Mouse (Mus musculus): ENCODE measurements around the gene Ramac. TPM values are rescaled to one million over a fixed set of nuclear protein-coding genes. Genes with fewer than 3 reads are reported as not detected.
A peak's percentile ranks its signal among the peaks of the same experiment; 100 is the strongest.

The Ramac gene
- polyA plus RNA-seq, 2 experiments = 46.8 to 103 TPM

- Histone ChIP-seq H3K27me3 (ENCODE audit: control insufficient read depth, insufficient read depth, low read length) (no peaks in the 10 kb centered on the region), H3K9ac (ENCODE audit: low read depth, low read length, severe bottlenecking) (peak overlapping the region; percentile 78), H3K4me2 (replicated peaks; ENCODE audit: low read depth, low read length, severe bottlenecking) (peak overlapping the region; percentile 82), H3K27ac (replicated peaks; ENCODE audit: low read depth, low read length) (peak overlapping the region; percentile 97), H3K4me3 (replicated peaks; ENCODE audit: low read length) (peak overlapping the region; percentile 52), H3K4me1 (ENCODE audit: control insufficient read depth, insufficient read depth, low read length) (peaks cover 8% of the 10 kb centered on the region), H3K9me3 (ENCODE audit: control insufficient read depth, low read length) (no peaks in the 10 kb centered on the region), H3K36me3 (ENCODE audit: control insufficient read depth, insufficient read depth, low read length) (peaks cover 9% of the 10 kb centered on the region)
- TF ChIP-seq POLR2A (IDR thresholded peaks at IDR 0.05; ENCODE audit: borderline replicate concordance, extremely low read depth, insufficient read depth, insufficient read length) = no peak
- WGBS = 2% methylated on average over 5 of the region's 5 CpGs
- ATAC-seq (ENCODE audit: low FRiP score, low read depth) (no peak), DNase-seq (ENCODE audit: low spot score) (no peak)
These were observed 25.8 kb downstream of the Ramac start for GRCm38 (mm10) chr7:81788536-81788935.

DNA sequence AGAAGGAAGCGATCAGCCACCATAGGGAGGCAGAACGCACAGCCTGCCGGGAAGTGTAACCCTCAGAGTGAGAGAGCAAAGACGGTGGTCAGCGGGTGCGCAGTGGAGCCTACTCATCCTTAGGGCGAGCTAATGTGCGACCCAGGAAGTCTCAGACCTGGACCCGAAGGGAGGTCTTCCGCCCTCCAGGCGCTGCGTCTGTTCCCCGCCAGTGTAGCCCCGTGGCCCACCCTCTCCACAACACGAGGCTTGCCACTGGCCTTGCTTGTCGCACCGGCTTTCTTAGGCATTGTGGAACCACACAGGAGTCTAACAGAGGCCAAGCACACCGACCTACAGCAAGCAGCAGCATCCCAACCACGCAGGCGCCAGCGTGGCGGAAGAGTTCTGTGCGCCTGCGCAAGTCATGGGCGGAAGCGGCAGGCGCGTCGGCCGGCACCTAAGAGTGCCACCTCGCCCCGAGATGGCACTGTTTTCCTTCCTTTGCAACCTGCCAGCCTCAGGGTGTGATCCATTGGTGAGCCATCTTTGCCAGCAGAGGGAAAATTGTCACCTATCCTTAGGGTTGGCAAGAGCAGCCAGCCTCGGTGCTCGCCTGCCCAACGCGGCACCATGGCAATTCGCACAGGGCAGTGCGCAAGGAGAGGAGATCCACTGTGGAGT is 26.5 kb downstream of the Ramac start, which contains the start of gene 3110040N11Rik:
3110040N11Rik (minus strand) TSS at position 384 of the 663 bp plus-strand sequence.
- DNase-seq (ENCODE audit: low spot score) (peak; percentile 89), ATAC-seq (ENCODE audit: low FRiP score, low read depth) (peak; percentile 92)
- peaks cover 14% of the 10 kb centered on the region for H3K36me3 ChIP-seq (ENCODE audit: control insufficient read depth, insufficient read depth, low read length)
- H3K9ac ChIP-seq (ENCODE audit: low read depth, low read length, severe bottlenecking) = peak within 1 kb of the TSS; percentile 78
- peaks cover 8% of the 10 kb centered on the region for H3K4me1 ChIP-seq (ENCODE audit: control insufficient read depth, insufficient read depth, low read length)
- peak within 1 kb of the TSS; percentile 97 for H3K27ac ChIP-seq (replicated peaks; ENCODE audit: low read depth, low read length)
- WGBS = under 1% methylated on average over 38 of the region's 38 CpGs
- no peaks in the 10 kb centered on the region for H3K9me3 ChIP-seq (ENCODE audit: control insufficient read depth, low read length)
- H3K4me3 ChIP-seq (replicated peaks; ENCODE audit: low read length) = peak within 1 kb of the TSS; percentile 52
- peak; percentile 84; the same call in 1 of the 2 replicates for TF ChIP-seq POLR2A (IDR thresholded peaks at IDR 0.05; ENCODE audit: borderline replicate concordance, extremely low read depth, insufficient read depth, insufficient read length)
- H3K4me2 ChIP-seq (replicated peaks; ENCODE audit: low read depth, low read length, severe bottlenecking) = peak within 1 kb of the TSS; percentile 82
- H3K27me3 ChIP-seq (ENCODE audit: control insufficient read depth, insufficient read depth, low read length) = no peaks in the 10 kb centered on the region

DNA sequence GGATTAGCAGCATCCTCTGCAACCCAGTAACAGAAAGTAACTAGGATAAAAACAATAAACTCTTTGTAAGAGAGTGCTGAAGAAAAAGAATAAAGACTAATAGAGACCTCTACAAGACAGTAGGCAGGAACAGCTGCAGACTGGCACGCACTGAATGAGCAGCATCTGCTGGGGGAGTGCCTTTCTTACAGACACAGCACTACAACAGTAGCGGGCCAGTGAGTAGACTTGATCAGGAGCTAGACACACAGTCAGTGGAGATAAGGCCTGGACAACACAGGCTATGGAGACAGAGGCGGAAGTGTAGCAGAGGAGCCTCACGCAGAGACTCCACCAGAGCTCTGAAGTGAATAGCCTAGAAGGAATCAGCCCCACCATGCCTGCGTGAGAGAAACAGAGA is 43.3 kb downstream of the Ramac start:
- Histone ChIP-seq H3K36me3 (ENCODE audit: control insufficient read depth, insufficient read depth, low read length) (peaks cover 21% of the 10 kb centered on the region), H3K27ac (replicated peaks; ENCODE audit: low read depth, low read length) (no peak overlapping the region; the same call in 1 of the 2 replicates), H3K4me3 (replicated peaks; ENCODE audit: low read length) (no peak overlapping the region), H3K4me1 (ENCODE audit: control insufficient read depth, insufficient read depth, low read length) (no peaks in the 10 kb centered on the region), H3K27me3 (ENCODE audit: control insufficient read depth, insufficient read depth, low read length) (no peaks in the 10 kb centered on the region), H3K9me3 (ENCODE audit: control insufficient read depth, low read length) (no peaks in the 10 kb centered on the region), H3K9ac (ENCODE audit: low read depth, low read length, severe bottlenecking) (no peak overlapping the region), H3K4me2 (replicated peaks; ENCODE audit: low read depth, low read length, severe bottlenecking) (no peak overlapping the region)
- ATAC-seq (ENCODE audit: low FRiP score, low read depth) = 0 out of 2 replicates have a peak, but pooled peaks have one; percentile 30
- DNase-seq (ENCODE audit: low spot score) = peak; percentile 29
- WGBS = 82% methylated on average over 5 of the region's 5 CpGs
- no peak for TF ChIP-seq POLR2A (IDR thresholded peaks at IDR 0.05; ENCODE audit: borderline replicate concordance, extremely low read depth, insufficient read depth, insufficient read length)

Other genes with a start within 250 kb of the Ramac start
- gene Fsd2, start 196.0 kb upstream of the Ramac start, polyA plus RNA-seq (2012; rRNA removed) = 0.68 and 0.78 TPM in 2 replicates
- 0.58 and 1.3 TPM in 2 replicates for gene Fsd2, start 196.0 kb upstream of the Ramac start, polyA plus RNA-seq (2014; fragmentation: Nextera tagmentation; extraction: Ambion mirVana)
- 10.4 and 11.0 TPM in 2 replicates for gene Whamm, start 191.7 kb upstream of the Ramac start, polyA plus RNA-seq (2012; rRNA removed)
- 5.4 and 7.5 TPM in 2 replicates for gene Whamm, start 191.7 kb upstream of the Ramac start, polyA plus RNA-seq (2014; fragmentation: Nextera tagmentation; extraction: Ambion mirVana)
- gene Homer2, start 55.4 kb upstream of the Ramac start, polyA plus RNA-seq (2012; rRNA removed) = 15.3 and 15.5 TPM in 2 replicates
- 25.8 and 29.6 TPM in 2 replicates for gene Homer2, start 55.4 kb upstream of the Ramac start, polyA plus RNA-seq (2014; fragmentation: Nextera tagmentation; extraction: Ambion mirVana)
- gene 3110040N11Rik, start 26.6 kb downstream of the Ramac start, polyA plus RNA-seq (2012; rRNA removed) = 41.3 and 52.9 TPM in 2 replicates
- 54.7 and 63.5 TPM in 2 replicates for gene 3110040N11Rik, start 26.6 kb downstream of the Ramac start, polyA plus RNA-seq (2014; fragmentation: Nextera tagmentation; extraction: Ambion mirVana)
- 48.1 and 62.1 TPM in 2 replicates for gene Btbd1, start 66.5 kb downstream of the Ramac start, polyA plus RNA-seq (2012; rRNA removed)
- 86.3 and 92.2 TPM in 2 replicates for gene Btbd1, start 66.5 kb downstream of the Ramac start, polyA plus RNA-seq (2014; fragmentation: Nextera tagmentation; extraction: Ambion mirVana)
- gene Gm10160, start 92.9 kb downstream of the Ramac start, polyA plus RNA-seq (2012; rRNA removed) = not detected in 2 replicates
- gene Gm10160, start 92.9 kb downstream of the Ramac start, polyA plus RNA-seq (2014; fragmentation: Nextera tagmentation; extraction: Ambion mirVana) = not detected in 2 replicates
- gene Tm6sf1, start 96.1 kb downstream of the Ramac start, polyA plus RNA-seq (2012; rRNA removed) = 49.0 and 56.7 TPM in 2 replicates
- 21.2 and 26.6 TPM in 2 replicates for gene Tm6sf1, start 96.1 kb downstream of the Ramac start, polyA plus RNA-seq (2014; fragmentation: Nextera tagmentation; extraction: Ambion mirVana)
- 17.9 and 18.2 TPM in 2 replicates for gene Hdgfl3, start 171.5 kb downstream of the Ramac start, polyA plus RNA-seq (2012; rRNA removed)
- 21.3 and 26.3 TPM in 2 replicates for gene Hdgfl3, start 171.5 kb downstream of the Ramac start, polyA plus RNA-seq (2014; fragmentation: Nextera tagmentation; extraction: Ambion mirVana)
- gene Bnc1, start 229.4 kb downstream of the Ramac start, polyA plus RNA-seq (2012; rRNA removed) = 1.9 and 2.5 TPM in 2 replicates
- gene Bnc1, start 229.4 kb downstream of the Ramac start, polyA plus RNA-seq (2014; fragmentation: Nextera tagmentation; extraction: Ambion mirVana) = 1.8 and 2.2 TPM in 2 replicates